ENCODE assay signal across 11 mouse cellular contexts in the genomic region with DNA sequence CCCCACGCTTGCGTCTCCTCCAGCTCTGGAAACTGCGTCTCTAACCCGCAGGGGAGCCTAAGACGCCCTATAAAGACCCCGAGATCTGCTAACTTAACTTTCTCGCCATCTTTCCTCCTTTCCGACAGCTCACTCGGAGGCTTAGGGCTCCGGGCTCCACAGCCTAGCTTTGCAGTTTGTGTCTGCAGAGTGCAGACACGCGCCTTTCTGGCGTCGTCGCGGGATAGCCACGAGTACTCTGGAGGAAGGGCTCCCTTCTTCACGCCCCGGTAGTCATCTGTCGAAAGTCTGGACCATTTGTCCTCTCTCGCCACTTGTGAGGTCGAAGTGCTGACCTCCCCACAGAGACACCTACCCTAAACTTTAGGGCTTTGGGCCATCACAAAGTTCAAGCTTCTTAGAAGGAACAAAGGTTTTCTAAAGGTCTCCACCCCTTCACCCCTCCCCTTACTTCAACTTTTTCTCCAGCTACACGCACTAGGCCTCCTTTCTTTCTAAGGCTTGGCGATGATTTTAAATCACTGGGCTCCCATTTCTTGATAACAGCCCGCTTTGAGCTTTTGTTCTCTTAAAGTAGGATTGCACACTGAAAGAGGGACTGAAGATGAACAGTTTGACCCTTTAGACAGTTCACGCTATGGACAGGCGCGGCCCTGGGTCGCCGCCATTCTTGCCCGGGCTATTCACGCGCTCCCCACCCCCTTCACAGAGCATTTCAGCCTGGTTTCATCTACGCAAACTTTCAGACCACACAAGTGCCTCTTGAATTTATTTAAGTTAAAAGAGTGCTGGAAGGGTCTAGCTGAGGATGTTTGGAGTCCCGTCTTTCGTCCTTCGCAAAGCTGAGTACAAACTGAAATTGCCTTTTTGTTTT. TPM values are rescaled to one million over a fixed set of nuclear protein-coding genes. Genes with fewer than 3 reads are reported as not detected.
A peak's percentile ranks its signal among the peaks of the same experiment; 100 is the strongest.
DNase-seq lines count a peak whose midpoint lies in the region; ATAC-seq lines count a peak whose summit lies in the region.
"Had no signal": no experiment of that assay in that cellular context is flagged by ENCODE, and none has a peak within 500 bp of the region (broad histone marks: within the 10 kb centered on the region; RNA-seq: fewer than 3 reads in every experiment).

No protein-coding gene starts in this region.

- H3K4me3 ChIP-seq in liver, embryonic 11.5 days (ENCODE audit: low read depth, low read length): no peak overlapping the region
- H3K4me3 ChIP-seq in forebrain, embryonic 16.5 days (replicated peaks; ENCODE audit: low read length): peak overlapping the region; percentile 11; the same call in 1 of the 2 replicates
- no peak overlapping the region for H3K4me3 ChIP-seq in midbrain, embryonic 15.5 days

- H3K4me2 ChIP-seq in liver, embryonic 11.5 days: no peak overlapping the region
- H3K4me2 ChIP-seq in forebrain, embryonic 16.5 days (ENCODE audit: low read length): peak overlapping the region; percentile 39
- peak overlapping the region; percentile 32; the same call in 1 of the 2 replicates for H3K4me2 ChIP-seq in midbrain, embryonic 15.5 days

- H3K36me3 ChIP-seq in liver, embryonic 11.5 days (ENCODE audit: control insufficient read depth, insufficient read depth, low read length): no peaks in the 10 kb centered on the region
- H3K36me3 ChIP-seq in forebrain, embryonic 16.5 days (ENCODE audit: control insufficient read depth, insufficient read depth): no peaks in the 10 kb centered on the region
- no peaks in the 10 kb centered on the region for H3K36me3 ChIP-seq in midbrain, embryonic 15.5 days (replicated peaks)

- peak; percentile 45 for DNase-seq in liver, embryonic 11.5 days (ENCODE audit: low spot score)
- DNase-seq in liver: no peak
- DNase-seq in embryo, embryonic 10.5 days (ENCODE audit: low spot score): peak; percentile 78
- DNase-seq in right cerebral cortex, adult 18-20 months: no peak
- DNase-seq in lung, postnatal 25 days (ENCODE audit: low spot score): no peak
- DNase-seq in cerebellum, adult 11-12 months: no peak
- DNase-seq: cerebellum, adult 9-11 months had no signal

- H3K27me3 ChIP-seq in liver, embryonic 11.5 days (replicated peaks; ENCODE audit: control insufficient read depth, insufficient read depth, low read length): peaks cover 83% of the 10 kb centered on the region
- H3K27me3 ChIP-seq in forebrain, embryonic 16.5 days (replicated peaks; ENCODE audit: control insufficient read depth, insufficient read depth, low read length): peaks cover 20% of the 10 kb centered on the region
- peaks cover 59% of the 10 kb centered on the region for H3K27me3 ChIP-seq in midbrain, embryonic 15.5 days (replicated peaks)

- H3K9me3 ChIP-seq in liver, embryonic 11.5 days (ENCODE audit: control insufficient read depth, low read length): no peaks in the 10 kb centered on the region
- H3K9me3 ChIP-seq in forebrain, embryonic 16.5 days (ENCODE audit: control insufficient read depth, low read length): no peaks in the 10 kb centered on the region
- no peaks in the 10 kb centered on the region for H3K9me3 ChIP-seq in midbrain, embryonic 15.5 days

- H3K4me1 ChIP-seq in liver, embryonic 11.5 days (replicated peaks; ENCODE audit: control insufficient read depth, insufficient read depth, low read length): peaks cover 6% of the 10 kb centered on the region
- H3K4me1 ChIP-seq in forebrain, embryonic 16.5 days (replicated peaks; ENCODE audit: control insufficient read depth, insufficient read depth, low read length): peaks cover 53% of the 10 kb centered on the region
- H3K4me1 ChIP-seq in midbrain, embryonic 15.5 days: peaks cover 51% of the 10 kb centered on the region

- 4% methylated on average over 37 of the region's 37 CpGs for WGBS in liver, embryonic 11.5 days
- 9% methylated on average over 37 of the region's 37 CpGs for WGBS in forebrain, embryonic 16.5 days
- 2% methylated on average over 37 of the region's 37 CpGs for WGBS in midbrain, embryonic 15.5 days

- H3K9ac ChIP-seq in liver, embryonic 11.5 days (ENCODE audit: low read depth, low read length): no peak overlapping the region
- peak overlapping the region; percentile 25; the same call in 1 of the 2 replicates for H3K9ac ChIP-seq in forebrain, embryonic 16.5 days (replicated peaks; ENCODE audit: low read depth, low read length)
- H3K9ac ChIP-seq in midbrain, embryonic 15.5 days: no peak overlapping the region

- no peak for ATAC-seq in liver, embryonic 11.5 days (replicated peaks; ENCODE audit: low FRiP score)
- ATAC-seq in forebrain, embryonic 16.5 days: no peak
- no peak for ATAC-seq in midbrain, embryonic 15.5 days (replicated peaks)
- ATAC-seq: lung, postnatal 0 days had no signal

- no peak overlapping the region for H3K27ac ChIP-seq in liver, embryonic 11.5 days (ENCODE audit: low read depth, low read length)
- peak overlapping the region; percentile 34 for H3K27ac ChIP-seq in forebrain, embryonic 16.5 days (ENCODE audit: low read length)
- H3K27ac ChIP-seq in midbrain, embryonic 15.5 days: no peak overlapping the region

RNA-seq across cellular contexts. Expression of gene Neurog2, which starts 4.4 kb away (rescaled TPM):
- polyA plus RNA-seq in liver, embryonic 11.5 days (2014; fragmentation: Nextera tagmentation; extraction: Ambion mirVana): not detected in 2 replicates
- polyA plus RNA-seq in forebrain, embryonic 16.5 days (2015; fragmentation: Nextera tagmentation; extraction: Ambion mirVana): 53.3 and 71.3 TPM in 2 replicates
- 15.1 and 16.5 TPM in 2 replicates for polyA plus RNA-seq in midbrain, embryonic 15.5 days (2015; fragmentation: Nextera tagmentation; extraction: Ambion mirVana)
- polyA plus RNA-seq: lung, postnatal 0 days; urinary bladder, adult 2 months had no signal

Comparison
In these comparisons a context has a peak if more than half of its experiments do, and no peak if none do; other contexts are left out.
1. DNase-seq: peak in liver, embryonic 11.5 days (single experiment) and embryo, embryonic 10.5 days (single experiment); none in liver (single experiment), right cerebral cortex, adult 18-20 months (single experiment), lung, postnatal 25 days (single experiment) and cerebellum, adult 11-12 months (single experiment).
2. RNA of gene Neurog2, which starts 4.4 kb away (polyA plus RNA-seq): 53.3 to 71.3 TPM in forebrain, embryonic 16.5 days and 15.1 to 16.5 TPM in midbrain, embryonic 15.5 days; not detected in liver, embryonic 11.5 days; every median in the first group is over 10 times any median in the second.